Mouse (Mus musculus) monocyte, adult 5-6 weeks (primary cell): Measurements from ENCODE around the gene Dlgap1. TPM values are rescaled to one million over a fixed set of nuclear protein-coding genes. Genes with fewer than 3 reads are reported as not detected.

Source experiments
- ATAC-seq: fragments of 153-309, 156-312 bp; replicated peaks from 2 replicates; pipeline ENCODE4 v1.8.0; 2017; ENCODE audit warnings: mild to moderate bottlenecking; ENCODE audit not compliant: low TSS enrichment, insufficient number of reproducible peaks, severe bottlenecking, poor library complexity, low FRiP score
- total RNA-seq: library from RNA; stranded (forward); fragments of 200-1000, 200-491, 200-594 nt; gene quantifications from 3 replicates; pipeline ENCODE4 v1.2.3, GENCODE M21; 2017

Dlgap1 gene
- total RNA-seq, 1 experiment from 2014 or later = not detected

- no peak for ATAC-seq
Measured at GRCm38 (mm10) chr17:70737424-70737823, 768.6 kb downstream of the Dlgap1 start.

- ATAC-seq = peak; percentile 51; the same call in 1 of the 2 replicates
Measured at GRCm38 (mm10) chr17:70738168-70738854, 769.4 kb downstream of the Dlgap1 start.

- no peak for ATAC-seq
Measured at GRCm38 (mm10) chr17:70739346-70739745, 770.5 kb downstream of the Dlgap1 start.

- no peak for ATAC-seq
Measured at GRCm38 (mm10) chr17:70741696-70742095, 772.8 kb downstream of the Dlgap1 start.

GRCm38 (mm10) chr17:70744570-70745153 lies 775.8 kb downstream of the Dlgap1 start:
- no peak for ATAC-seq

- ATAC-seq = no peak
Measured at GRCm38 (mm10) chr17:70745385-70745784, 776.5 kb downstream of the Dlgap1 start.

- ATAC-seq = peak; percentile 51
Measured at GRCm38 (mm10) chr17:70746379-70747079, 777.7 kb downstream of the Dlgap1 start.

GRCm38 (mm10) chr17:70747731-70748475 lies 779.0 kb downstream of the Dlgap1 start:
- ATAC-seq = no peak

- no peak for ATAC-seq
Measured at GRCm38 (mm10) chr17:70748476-70748830, 779.6 kb downstream of the Dlgap1 start.

- ATAC-seq = no peak
Measured at GRCm38 (mm10) chr17:70748964-70749650, 780.2 kb downstream of the Dlgap1 start.

GRCm38 (mm10) chr17:70750236-70751160 lies 781.6 kb downstream of the Dlgap1 start:
- ATAC-seq = no peak

- ATAC-seq = no peak
Measured at GRCm38 (mm10) chr17:70751161-70751651, 782.3 kb downstream of the Dlgap1 start.

- no peak for ATAC-seq
Measured at GRCm38 (mm10) chr17:70751676-70752075, 782.8 kb downstream of the Dlgap1 start.

- no peak for ATAC-seq
Measured at GRCm38 (mm10) chr17:70753444-70754032, 784.7 kb downstream of the Dlgap1 start.

- ATAC-seq = no peak
Measured at GRCm38 (mm10) chr17:70754041-70754440, 785.2 kb downstream of the Dlgap1 start.

- no peak for ATAC-seq
Measured at GRCm38 (mm10) chr17:70754638-70755037, 785.8 kb downstream of the Dlgap1 start.

GRCm38 (mm10) chr17:70755039-70755668 lies 786.3 kb downstream of the Dlgap1 start:
- peak; percentile 75 for ATAC-seq
